Mouse (Mus musculus): Measurements from ENCODE around the gene Ntrk2.

DNA sequence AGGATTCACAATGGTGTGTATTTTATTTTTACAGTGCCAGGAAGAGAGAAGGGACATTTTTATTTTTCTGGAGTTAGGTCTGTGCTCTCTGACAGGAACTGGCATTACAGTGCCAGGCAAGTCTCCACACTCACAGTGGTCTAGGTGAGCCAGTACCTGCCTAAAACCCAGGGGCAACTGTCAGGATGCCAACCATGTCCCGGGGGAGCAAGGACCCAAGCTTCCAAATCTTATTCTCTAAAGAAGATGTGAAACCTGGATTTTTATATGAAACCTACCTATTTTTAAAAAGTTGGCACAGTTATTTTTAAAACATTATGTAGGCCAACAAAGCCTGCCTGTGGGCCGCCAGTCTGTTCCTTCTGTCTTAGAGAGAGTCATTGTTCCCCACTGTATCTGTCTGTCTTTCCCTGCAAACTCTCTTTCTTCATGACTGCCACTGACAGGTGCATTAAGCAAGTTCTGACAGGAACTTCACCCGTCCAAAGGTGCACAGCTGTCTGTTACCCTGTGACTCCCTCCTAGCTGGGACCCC is 128.3 kb downstream of the Ntrk2 start:
- no peak for TF ChIP-seq CTCF (IDR thresholded peaks at IDR 0.05; ENCODE audit: borderline replicate concordance, extremely low read depth, insufficient read depth, insufficient read length)
- TF ChIP-seq POLR2A (IDR thresholded peaks at IDR 0.05; ENCODE audit: borderline replicate concordance, extremely low read depth, insufficient read depth, insufficient read length, poor library complexity, severe bottlenecking): no peak
